In the genomic region with DNA sequence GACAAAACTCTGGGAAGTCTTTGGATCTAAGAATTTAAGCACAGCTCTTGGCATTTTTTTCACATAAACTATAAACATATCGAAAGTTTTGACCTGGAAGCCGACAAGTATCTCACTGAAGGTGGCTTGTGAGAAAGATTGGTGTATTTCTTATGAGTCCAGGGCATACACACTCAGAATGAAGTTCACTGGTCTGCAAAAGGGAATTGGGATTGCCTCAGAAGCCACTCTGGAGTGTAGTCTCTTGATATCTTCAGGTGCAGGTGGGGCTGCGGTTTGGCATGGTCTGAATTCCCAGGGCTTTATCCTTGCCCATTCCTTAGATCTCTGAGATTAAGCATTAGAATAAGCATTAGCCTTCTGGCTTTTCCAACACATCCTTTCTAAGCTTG, we compare ENCODE assay signal across 7 mouse cellular contexts. TPM values are rescaled to one million over a fixed set of nuclear protein-coding genes. Genes with fewer than 3 reads are reported as not detected.
DNase-seq lines count a peak whose midpoint lies in the region; ATAC-seq and TF ChIP-seq lines count a peak whose summit lies in the region.

No protein-coding gene starts in this region.

- intact Hi-C loops in gastrocnemius, postnatal 14 days (cut with DNase I; ENCODE audit: low total_unique reads), result no loop called here

- peaks cover 12% of the 10 kb centered on the region for H3K27me3 ChIP-seq in megakaryocyte, embryonic 14.5 days (replicated peaks)
- no peaks in the 10 kb centered on the region for H3K27me3 ChIP-seq in forebrain, embryonic 11.5 days (ENCODE audit: control insufficient read depth, insufficient read depth, low read length)
- no peaks in the 10 kb centered on the region for H3K27me3 ChIP-seq in limb, embryonic 12.5 days
- H3K27me3 ChIP-seq in stomach, embryonic 15.5 days (replicated peaks), result no peaks in the 10 kb centered on the region
- no peaks in the 10 kb centered on the region for H3K27me3 ChIP-seq in kidney, adult 2 months (replicated peaks; ENCODE audit: control insufficient read depth, insufficient read depth, low read length)

- TF ChIP-seq CTCF in kidney, adult 2 months (conservative IDR thresholded peaks at IDR 0.05; ENCODE audit: insufficient read depth, insufficient read length, low read depth, low read length), result no peak

- no peaks in the 10 kb centered on the region; the same call in 1 of the 2 replicates for H3K4me1 ChIP-seq in megakaryocyte, embryonic 14.5 days
- H3K4me1 ChIP-seq in forebrain, embryonic 11.5 days (replicated peaks; ENCODE audit: control insufficient read depth, insufficient read depth, low read length), result no peaks in the 10 kb centered on the region
- no peaks in the 10 kb centered on the region for H3K4me1 ChIP-seq in limb, embryonic 12.5 days (replicated peaks)
- H3K4me1 ChIP-seq in stomach, embryonic 15.5 days, result no peaks in the 10 kb centered on the region
- H3K4me1 ChIP-seq in kidney, adult 2 months (ENCODE audit: control insufficient read depth, insufficient read depth, low read length), result no peaks in the 10 kb centered on the region

- H3K27ac ChIP-seq in forebrain, embryonic 11.5 days (ENCODE audit: low read depth, low read length), result no peak overlapping the region
- no peak overlapping the region for H3K27ac ChIP-seq in limb, embryonic 12.5 days
- no peak overlapping the region for H3K27ac ChIP-seq in stomach, embryonic 15.5 days
- no peak overlapping the region for H3K27ac ChIP-seq in kidney, adult 2 months (ENCODE audit: insufficient read depth, low read depth, low read length)

- peak overlapping the region; percentile 96 for H3K4me3 ChIP-seq in megakaryocyte, embryonic 14.5 days (replicated peaks)
- no peak overlapping the region for H3K4me3 ChIP-seq in forebrain, embryonic 11.5 days (ENCODE audit: low read depth, low read length)
- H3K4me3 ChIP-seq in limb, embryonic 12.5 days (replicated peaks), result peak overlapping the region; percentile 53
- H3K4me3 ChIP-seq in stomach, embryonic 15.5 days (replicated peaks), result peak overlapping the region; percentile 54
- no peak overlapping the region for H3K4me3 ChIP-seq in kidney, adult 2 months (ENCODE audit: insufficient read depth, low read depth, low read length)

- ATAC-seq in megakaryocyte, adult 5-6 weeks (ENCODE audit: poor library complexity, severe bottlenecking), result no peak
- peak; percentile 37 for ATAC-seq in forebrain, embryonic 11.5 days (replicated peaks; ENCODE audit: low FRiP score)
- peak; percentile 66; the same call in 1 of the 2 replicates for ATAC-seq in limb, embryonic 12.5 days (ENCODE audit: insufficient number of reproducible peaks, insufficient read depth, low FRiP score, low TSS enrichment, low read depth)
- no peak for ATAC-seq in stomach, embryonic 15.5 days (ENCODE audit: insufficient read depth, low FRiP score, low read depth)

- 32% methylated on average over 3 of the region's 3 CpGs for WGBS in forebrain, embryonic 11.5 days
- WGBS in limb, embryonic 12.5 days, result 34% methylated on average over 3 of the region's 3 CpGs
- WGBS in stomach, embryonic 15.5 days, result 34% methylated on average over 3 of the region's 3 CpGs
- 20% methylated on average over 3 of the region's 3 CpGs for WGBS in kidney, adult 2 months

- no peak for DNase-seq in forebrain, embryonic 11.5 days (ENCODE audit: low spot score)
- DNase-seq in kidney, adult 2 months, result no peak
- DNase-seq in gastrocnemius, postnatal 14 days, result no peak

- H3K36me3 ChIP-seq in megakaryocyte, embryonic 14.5 days (replicated peaks; ENCODE audit: low read length), result peaks cover 7% of the 10 kb centered on the region
- H3K36me3 ChIP-seq in forebrain, embryonic 11.5 days (ENCODE audit: control insufficient read depth, insufficient read depth, low read length), result no peaks in the 10 kb centered on the region
- no peaks in the 10 kb centered on the region for H3K36me3 ChIP-seq in limb, embryonic 12.5 days
- H3K36me3 ChIP-seq in stomach, embryonic 15.5 days, result no peaks in the 10 kb centered on the region
- no peaks in the 10 kb centered on the region for H3K36me3 ChIP-seq in kidney, adult 2 months (ENCODE audit: control insufficient read depth, insufficient read depth, low read length)

- TF ChIP-seq POLR2A in kidney, adult 2 months (IDR thresholded peaks at IDR 0.05; ENCODE audit: low read depth, low read length), result no peak

- H3K4me2 ChIP-seq in forebrain, embryonic 11.5 days (ENCODE audit: low read depth, low read length, severe bottlenecking), result peak overlapping the region; percentile 29; the same call in 1 of the 2 replicates
- H3K4me2 ChIP-seq in limb, embryonic 12.5 days, result peak overlapping the region; percentile 31; the same call in 1 of the 2 replicates
- peak overlapping the region; percentile 29; the same call in 1 of the 2 replicates for H3K4me2 ChIP-seq in stomach, embryonic 15.5 days

- no peaks in the 10 kb centered on the region for H3K9me3 ChIP-seq in megakaryocyte, embryonic 14.5 days
- no peaks in the 10 kb centered on the region for H3K9me3 ChIP-seq in forebrain, embryonic 11.5 days (ENCODE audit: control insufficient read depth, low read length)
- no peaks in the 10 kb centered on the region for H3K9me3 ChIP-seq in limb, embryonic 12.5 days
- H3K9me3 ChIP-seq in stomach, embryonic 15.5 days, result no peaks in the 10 kb centered on the region

- no peak overlapping the region for H3K9ac ChIP-seq in forebrain, embryonic 11.5 days (ENCODE audit: low read length)
- H3K9ac ChIP-seq in limb, embryonic 12.5 days (replicated peaks), result no peak overlapping the region
- H3K9ac ChIP-seq in stomach, embryonic 15.5 days, result no peak overlapping the region

RNA-seq across cellular contexts. Expression of a gene that starts 0.3 kb away (rescaled TPM):
- 2.0 TPM in 1 of 2 replicates, not detected in the other for polyA plus RNA-seq in megakaryocyte, embryonic 14.5 days (2012; ENCODE audit: insufficient read depth, low replicate concordance)
- 90.8 and 95.7 TPM in 2 replicates for total RNA-seq in megakaryocyte, adult 5-6 weeks (2015)
- total RNA-seq in megakaryocyte, adult 5-6 weeks (2017), result 131 and 143 TPM in 2 replicates
- polyA plus RNA-seq in forebrain, embryonic 11.5 days (2014; fragmentation: Nextera tagmentation; extraction: Ambion mirVana), result 226 and 257 TPM in 2 replicates
- 154 and 155 TPM in 2 replicates for polyA plus RNA-seq in limb, embryonic 12.5 days (2016; fragmentation: Nextera tagmentation; extraction: Ambion mirVana)
- polyA plus RNA-seq in stomach, embryonic 15.5 days (2015; fragmentation: Nextera tagmentation; extraction: Ambion mirVana), result 157 and 160 TPM in 2 replicates
- 2.8 and 6.3 TPM in 2 replicates for polyA plus RNA-seq in kidney, adult 2 months (2012; rRNA removed)
- 10 to 100 TPM; 40.1 to 46.2 TPM for total RNA-seq in gastrocnemius, postnatal 14 days (2021)

Comparison
In these comparisons a context has a peak if more than half of its experiments do, and no peak if none do; other contexts are left out.
1. H3K4me3 ChIP-seq: peak in megakaryocyte, embryonic 14.5 days (single experiment), limb, embryonic 12.5 days (single experiment) and stomach, embryonic 15.5 days (single experiment); none in forebrain, embryonic 11.5 days (single experiment) and kidney, adult 2 months (single experiment).
2. ATAC-seq: peak in forebrain, embryonic 11.5 days (single experiment) and limb, embryonic 12.5 days (single experiment); none in megakaryocyte, adult 5-6 weeks (single experiment) and stomach, embryonic 15.5 days (single experiment).
3. RNA of a gene that starts 0.3 kb away (polyA plus RNA-seq): 226 to 257 TPM in forebrain, embryonic 11.5 days, 157 to 160 TPM in stomach, embryonic 15.5 days and 154 to 155 TPM in limb, embryonic 12.5 days; 2.8 to 6.3 TPM in kidney, adult 2 months and 2.0 TPM in megakaryocyte, embryonic 14.5 days; every median in the first group is over 10 times any median in the second.
4. Peak in every context shown above with its lines, with median percentiles within 50 percentile points of each other: H3K4me2 ChIP-seq.